Mouse (Mus musculus) liver, embryonic 15.5 days (tissue): ENCODE results near the gene Sec24b. TPM values are rescaled to one million over a fixed set of nuclear protein-coding genes. Genes with fewer than 3 reads are reported as not detected.

Experiments used
- ATAC-seq: fragments of 200-750 bp; cut with Nextera tagmentation; 2 replicates; pipeline ENCODE4 v1.8.0; 2017; ENCODE audit warnings: moderate number of reproducible peaks, mild to moderate bottlenecking, moderate library complexity; ENCODE audit not compliant: insufficient read depth
- H3K27ac ChIP-seq: fragments of 300-500 bp; sonication (generic); replicated peaks from 2 replicates; pipeline ENCODE4 v1.5.1; 2015; ENCODE audit warnings: mild to moderate bottlenecking, inconsistent platforms
- H3K27me3 ChIP-seq: fragments of 300-500 bp; sonication (generic); 2 replicates; pipeline ENCODE4 v1.6.1; 2015; ENCODE audit warnings: mild to moderate bottlenecking, inconsistent platforms
- H3K36me3 ChIP-seq: fragments of 300-500 bp; sonication (generic); replicated peaks from 2 replicates; pipeline ENCODE4 v1.6.1; 2015; ENCODE audit warnings: moderate library complexity, mild to moderate bottlenecking, inconsistent platforms
- H3K4me1 ChIP-seq: fragments of 300-500 bp; sonication (generic); replicated peaks from 2 replicates; pipeline ENCODE4 v1.6.1; 2015; ENCODE audit warnings: inconsistent platforms
- H3K4me2 ChIP-seq: fragments of 300-500 bp; sonication (generic); 2 replicates; pipeline ENCODE4 v1.6.1; 2015; ENCODE audit warnings: moderate library complexity, mild to moderate bottlenecking, inconsistent platforms
- H3K4me3 ChIP-seq: fragments of 300-500 bp; sonication (generic); replicated peaks from 2 replicates; pipeline ENCODE4 v1.5.1; 2015; ENCODE audit warnings: mild to moderate bottlenecking, inconsistent platforms
- H3K9ac ChIP-seq: fragments of 300-500 bp; sonication (generic); 2 replicates; pipeline ENCODE4 v1.6.1; 2015; ENCODE audit warnings: moderate library complexity, mild to moderate bottlenecking, inconsistent platforms
- H3K9me3 ChIP-seq: fragments of 300-500 bp; sonication (generic); replicated peaks from 2 replicates; pipeline ENCODE4 v1.6.1; 2016; ENCODE audit warnings: inconsistent platforms
- WGBS: fragments of 180-500 bp; shearing (Covaris S2); methylation state at CpG from one replicate; pipeline ENCODE4 v1.1.7; 2015; ENCODE audit warnings: mixed read lengths; ENCODE audit not compliant: insufficient replicate concordance; 5-methylcytosine and 5-hydroxymethylcytosine counted together
- polyA plus RNA-seq: library from polyadenylated mRNA; unstranded; fragments of >200 nt; fragmentation: Nextera tagmentation; extraction: Ambion mirVana; gene quantifications from 2 replicates; pipeline ENCODE4 v1.2.1, GENCODE M21; 2015

Gene Sec24b
- polyA plus RNA-seq, 1 experiment from 2014 or later = 7.7 TPM

- H3K9ac ChIP-seq = no peak overlapping the region
- WGBS = 73% methylated on average over 6 of the region's 6 CpGs
- ATAC-seq = no peak
- H3K9me3 ChIP-seq = no peaks in the 10 kb centered on the region
- H3K4me2 ChIP-seq = no peak overlapping the region
- no peak overlapping the region for H3K27ac ChIP-seq
- peaks cover 39% of the 10 kb centered on the region for H3K4me1 ChIP-seq
- no peaks in the 10 kb centered on the region for H3K36me3 ChIP-seq
- no peaks in the 10 kb centered on the region for H3K27me3 ChIP-seq
- H3K4me3 ChIP-seq = no peak overlapping the region
Observed at GRCm38 (mm10) chr3:130054587-130054986, 6.8 kb downstream of the Sec24b start.

GRCm38 (mm10) chr3:130053340-130054066, 7.8 kb downstream of the Sec24b start:
- Histone ChIP-seq H3K9ac (no peak overlapping the region), H3K9me3 (no peaks in the 10 kb centered on the region), H3K36me3 (no peaks in the 10 kb centered on the region), H3K4me1 (peaks cover 29% of the 10 kb centered on the region), H3K4me2 (no peak overlapping the region), H3K27me3 (no peaks in the 10 kb centered on the region), H3K4me3 (no peak overlapping the region), H3K27ac (no peak overlapping the region)
- 66% methylated on average over 10 of the region's 10 CpGs for WGBS
- ATAC-seq = no peak

- Histone ChIP-seq H3K9me3 (no peaks in the 10 kb centered on the region), H3K9ac (no peak overlapping the region), H3K4me3 (no peak overlapping the region), H3K4me1 (peaks cover 23% of the 10 kb centered on the region), H3K27ac (no peak overlapping the region), H3K36me3 (no peaks in the 10 kb centered on the region), H3K27me3 (no peaks in the 10 kb centered on the region), H3K4me2 (no peak overlapping the region)
- 67% methylated on average over 6 of the region's 6 CpGs for WGBS
- no peak for ATAC-seq
Observed at GRCm38 (mm10) chr3:130052541-130053298, 8.6 kb downstream of the Sec24b start.

- no peak for ATAC-seq
- no peak overlapping the region for H3K4me2 ChIP-seq
- 69% methylated on average over 8 of the region's 8 CpGs for WGBS
Observed at GRCm38 (mm10) chr3:130052116-130052515, 9.2 kb downstream of the Sec24b start.

GRCm38 (mm10) chr3:130040711-130041110, 20.6 kb downstream of the Sec24b start:
- no peaks in the 10 kb centered on the region for H3K4me1 ChIP-seq
- H3K4me3 ChIP-seq = no peak overlapping the region
- no peak overlapping the region for H3K27ac ChIP-seq
- ATAC-seq = no peak
- H3K36me3 ChIP-seq = peaks cover 38% of the 10 kb centered on the region
- H3K9me3 ChIP-seq = peaks cover 4% of the 10 kb centered on the region
- no peaks in the 10 kb centered on the region for H3K27me3 ChIP-seq
- no peak overlapping the region for H3K4me2 ChIP-seq
- WGBS = 71% methylated on average over 5 of the region's 5 CpGs
- H3K9ac ChIP-seq = no peak overlapping the region

More at GRCm38 (mm10) chr3:130052116-130052515, 9.2 kb downstream of the Sec24b start:
- peaks cover 17% of the 10 kb centered on the region for H3K4me1 ChIP-seq
- H3K27me3 ChIP-seq = no peaks in the 10 kb centered on the region
- H3K27ac ChIP-seq = no peak overlapping the region
- no peaks in the 10 kb centered on the region for H3K9me3 ChIP-seq
- no peak overlapping the region for H3K9ac ChIP-seq
- H3K4me3 ChIP-seq = no peak overlapping the region
- H3K36me3 ChIP-seq = no peaks in the 10 kb centered on the region

- peaks cover 4% of the 10 kb centered on the region for H3K9me3 ChIP-seq
- H3K4me2 ChIP-seq = no peak overlapping the region
- H3K9ac ChIP-seq = no peak overlapping the region
- no peaks in the 10 kb centered on the region for H3K4me1 ChIP-seq
- ATAC-seq = no peak
- peaks cover 42% of the 10 kb centered on the region for H3K36me3 ChIP-seq
- H3K27me3 ChIP-seq = no peaks in the 10 kb centered on the region
- H3K4me3 ChIP-seq = no peak overlapping the region
- no peak overlapping the region for H3K27ac ChIP-seq
- 54% methylated on average over 4 of the region's 4 CpGs for WGBS
Observed at GRCm38 (mm10) chr3:130040017-130040416, 21.3 kb downstream of the Sec24b start.

GRCm38 (mm10) chr3:130028741-130029140, 32.6 kb downstream of the Sec24b start:
- WGBS = 74% methylated on average over 5 of the region's 5 CpGs
- H3K4me2 ChIP-seq = no peak overlapping the region
- H3K27ac ChIP-seq = no peak overlapping the region
- H3K4me1 ChIP-seq = no peaks in the 10 kb centered on the region
- H3K36me3 ChIP-seq = peaks cover 50% of the 10 kb centered on the region
- no peak for ATAC-seq
- no peaks in the 10 kb centered on the region for H3K27me3 ChIP-seq
- no peak overlapping the region for H3K4me3 ChIP-seq
- H3K9ac ChIP-seq = no peak overlapping the region
- no peaks in the 10 kb centered on the region for H3K9me3 ChIP-seq

- Histone ChIP-seq H3K9me3 (no peaks in the 10 kb centered on the region), H3K27ac (no peak overlapping the region), H3K4me1 (no peaks in the 10 kb centered on the region), H3K9ac (no peak overlapping the region), H3K4me3 (no peak overlapping the region), H3K27me3 (no peaks in the 10 kb centered on the region), H3K4me2 (no peak overlapping the region), H3K36me3 (peaks cover 47% of the 10 kb centered on the region)
- ATAC-seq = no peak
- 85% methylated on average over 10 of the region's 10 CpGs for WGBS
Observed at GRCm38 (mm10) chr3:130026181-130026580, 35.2 kb downstream of the Sec24b start.

- no peak overlapping the region for H3K4me2 ChIP-seq
- no peaks in the 10 kb centered on the region for H3K9me3 ChIP-seq
- 86% methylated on average over 8 of the region's 8 CpGs for WGBS
Observed at GRCm38 (mm10) chr3:130025556-130025955, 35.8 kb downstream of the Sec24b start.

GRCm38 (mm10) chr3:130012943-130013342, 48.4 kb downstream of the Sec24b start:
- Histone ChIP-seq H3K36me3 (peaks cover 23% of the 10 kb centered on the region), H3K9me3 (no peaks in the 10 kb centered on the region), H3K4me2 (no peak overlapping the region), H3K4me1 (no peaks in the 10 kb centered on the region), H3K9ac (no peak overlapping the region), H3K4me3 (no peak overlapping the region), H3K27ac (no peak overlapping the region), H3K27me3 (no peaks in the 10 kb centered on the region)
- ATAC-seq = no peak
- WGBS = 55% methylated on average over 2 of the region's 2 CpGs

More at GRCm38 (mm10) chr3:130025556-130025955, 35.8 kb downstream of the Sec24b start:
- no peaks in the 10 kb centered on the region for H3K4me1 ChIP-seq
- no peak overlapping the region for H3K27ac ChIP-seq
- ATAC-seq = no peak
- H3K27me3 ChIP-seq = no peaks in the 10 kb centered on the region
- H3K4me3 ChIP-seq = no peak overlapping the region
- H3K36me3 ChIP-seq = peaks cover 40% of the 10 kb centered on the region
- H3K9ac ChIP-seq = no peak overlapping the region

GRCm38 (mm10) chr3:130011236-130011635, 50.1 kb downstream of the Sec24b start:
- Histone ChIP-seq H3K4me3 (no peak overlapping the region), H3K9ac (no peak overlapping the region), H3K27me3 (no peaks in the 10 kb centered on the region), H3K4me2 (no peak overlapping the region), H3K9me3 (no peaks in the 10 kb centered on the region), H3K27ac (no peak overlapping the region), H3K36me3 (peaks cover 32% of the 10 kb centered on the region), H3K4me1 (no peaks in the 10 kb centered on the region)
- no peak for ATAC-seq
- WGBS = 79% methylated on average over 1 of the region's 1 CpGs
